Mouse (Mus musculus) cerebellum, postnatal 14 days (tissue): ENCODE results near the gene Tex12.

ENCODE experiments used
- DNase-seq, 2 experiments: peaks; one replicate each; pipeline ENCODE4 v3.0.0; 2021; ENCODE audit warnings: mixed read lengths in 2 of 2

Tex12 gene

DNA sequence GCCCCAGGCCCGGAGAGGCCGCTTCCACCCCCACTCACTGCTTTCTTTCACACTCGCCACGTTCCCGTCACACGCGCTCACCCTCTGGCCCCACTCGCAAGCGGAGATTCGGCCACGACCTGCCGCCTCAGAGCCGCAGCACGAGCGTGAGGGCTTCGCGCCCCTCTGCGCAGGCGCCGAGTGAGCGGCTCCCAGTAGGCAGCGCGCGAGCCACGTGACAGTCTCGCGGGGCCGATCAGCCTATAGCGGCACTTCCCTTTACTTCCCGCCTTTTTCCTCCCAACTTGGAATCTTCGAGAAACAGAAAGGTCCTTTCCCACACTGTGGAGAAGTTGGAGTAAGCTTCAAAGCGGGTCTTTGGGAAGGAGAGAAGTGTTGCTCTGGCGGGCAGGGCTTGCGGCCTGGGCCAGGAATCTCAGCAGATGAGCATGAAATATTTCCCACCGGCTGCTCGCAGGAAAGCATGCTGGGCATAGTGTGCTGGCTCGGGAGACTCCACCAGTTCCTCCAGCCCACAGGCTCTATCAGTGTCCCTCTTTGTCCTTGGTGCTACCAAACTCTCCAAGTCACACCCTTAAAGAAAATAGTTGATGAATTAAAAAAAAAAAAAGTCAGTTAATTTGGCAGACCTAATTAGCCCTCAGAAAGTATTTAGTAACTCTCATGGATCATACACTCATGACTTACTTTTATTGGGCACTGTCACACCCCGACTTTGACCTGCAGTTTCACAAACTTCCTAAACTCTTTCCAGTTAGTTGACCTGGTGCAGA, at the start of gene Tex12:
Gene Tex12, minus strand, starts transcription at position 181 of the 773 bp plus-strand sequence.
- no peak for DNase-seq

DNA sequence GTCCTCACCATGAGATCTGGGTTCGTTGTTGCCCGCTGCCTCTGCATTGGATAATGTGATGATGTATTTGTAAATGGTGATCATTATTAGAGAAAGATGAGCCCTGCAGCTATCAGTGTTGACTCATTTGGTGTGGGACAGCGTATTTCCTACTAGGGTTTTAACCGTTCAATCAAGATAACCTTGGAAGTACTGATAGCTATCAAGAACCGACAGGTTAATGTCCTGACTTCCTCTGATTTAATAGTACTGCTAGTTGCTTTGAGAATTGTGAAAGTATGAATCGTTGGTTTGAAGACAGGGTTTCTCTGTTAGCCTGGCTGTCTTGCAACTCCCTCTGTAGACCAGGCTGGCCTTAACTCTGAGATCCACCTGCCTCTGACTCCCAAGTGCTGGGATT, 43.2 kb upstream of the Tex12 start:
- no peak for DNase-seq

DNA sequence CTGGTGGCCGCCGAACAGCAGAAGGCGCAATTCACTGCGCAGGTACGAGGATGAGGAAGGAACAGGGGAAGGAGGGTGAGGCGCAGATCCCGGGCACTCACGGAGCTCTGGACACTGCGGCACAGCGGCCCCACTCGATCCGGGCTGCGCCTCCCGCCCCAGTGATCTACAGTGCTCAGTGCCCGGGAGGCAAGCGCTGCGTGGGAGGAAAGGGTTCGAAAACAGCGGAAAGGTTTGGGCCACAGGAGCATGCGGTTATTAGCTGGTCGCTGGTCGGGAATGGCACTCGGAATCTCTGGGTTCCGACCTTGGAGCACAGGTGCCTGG, 42.8 kb upstream of the Tex12 start:
- DNase-seq = no peak

DNA sequence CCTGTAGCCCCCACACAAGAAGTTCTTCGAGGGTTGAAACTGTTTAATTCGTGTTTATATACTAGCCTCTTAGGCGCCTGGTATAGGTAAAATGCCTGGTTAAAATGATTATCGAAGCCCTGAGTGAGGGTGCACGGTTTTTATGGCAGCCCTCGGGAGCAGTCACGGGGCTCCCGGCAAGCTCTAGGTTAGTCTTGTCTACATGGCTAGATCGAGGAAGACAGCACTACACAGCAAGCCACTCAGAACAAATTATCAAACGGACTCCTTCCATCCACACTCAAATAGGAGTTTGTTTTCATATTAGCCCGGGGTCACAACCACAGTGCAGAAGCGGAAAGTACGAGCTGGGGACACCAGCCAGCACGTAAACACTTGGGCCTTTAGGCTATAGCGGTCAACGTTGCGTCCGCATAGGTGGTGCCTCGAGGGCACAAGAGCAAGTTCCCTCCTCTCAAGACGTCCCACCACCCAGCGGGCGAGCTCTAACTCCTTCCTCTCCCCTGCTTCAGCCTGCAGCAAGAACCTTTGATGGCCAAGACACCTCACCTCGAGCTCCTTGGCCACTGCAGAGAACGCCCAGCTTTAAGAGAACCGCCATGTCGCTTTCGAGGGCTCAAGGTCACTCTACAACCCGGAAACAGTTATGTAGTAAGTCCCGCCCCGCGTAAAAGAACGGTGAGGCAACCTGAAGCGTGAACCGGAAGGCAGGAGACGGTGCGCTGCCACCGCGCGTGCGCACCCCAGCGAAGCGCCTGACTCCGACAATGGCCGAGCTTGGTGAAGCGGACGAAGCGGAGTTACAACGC, 42.3 kb upstream of the Tex12 start, which contains the start of the genes Sdhd and Timm8b:
Gene Sdhd, minus strand, starts transcription at position 624 of the 809 bp plus-strand sequence.
Gene Timm8b, plus strand, starts transcription at position 722 of the 809 bp plus-strand sequence.
- DNase-seq = peak; percentile 95

DNA sequence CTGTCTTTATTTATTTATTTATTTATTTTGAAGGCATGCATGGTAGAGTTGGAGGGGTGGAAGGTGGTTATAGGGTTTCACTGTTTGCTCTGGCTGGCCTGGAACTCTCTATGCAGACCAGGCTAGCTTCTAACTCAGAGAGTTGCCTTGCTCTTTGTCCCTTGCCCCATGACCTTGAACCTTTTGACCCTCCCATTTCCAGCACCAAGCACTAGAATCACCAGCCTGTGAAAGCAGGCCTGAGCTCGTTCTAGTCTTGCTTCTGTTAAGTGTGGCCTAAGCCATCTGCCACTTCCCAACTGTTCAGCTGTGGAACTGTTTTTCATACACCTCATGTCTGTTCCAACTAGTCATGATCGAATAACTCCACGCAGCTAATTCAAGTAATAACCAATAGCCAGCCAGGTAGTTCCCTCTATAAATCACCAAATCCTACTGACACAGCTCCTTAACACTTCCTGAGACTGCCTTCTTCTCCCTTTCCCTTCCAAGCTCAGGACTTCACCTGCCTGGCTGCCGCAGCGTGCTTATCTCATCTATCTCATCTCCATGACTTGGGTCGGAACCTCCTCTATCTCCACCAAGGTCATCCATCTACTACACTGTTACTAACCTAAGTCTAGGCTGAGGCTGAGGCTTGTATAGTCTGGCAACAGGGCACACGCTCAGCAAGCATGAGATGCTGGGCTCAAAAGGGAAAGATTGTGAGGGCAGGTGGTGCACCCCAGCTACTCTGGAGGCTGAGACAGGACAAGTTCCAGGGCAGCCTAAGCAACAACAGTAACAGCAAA, 41.1 kb upstream of the Tex12 start:
- no peak for DNase-seq

DNA sequence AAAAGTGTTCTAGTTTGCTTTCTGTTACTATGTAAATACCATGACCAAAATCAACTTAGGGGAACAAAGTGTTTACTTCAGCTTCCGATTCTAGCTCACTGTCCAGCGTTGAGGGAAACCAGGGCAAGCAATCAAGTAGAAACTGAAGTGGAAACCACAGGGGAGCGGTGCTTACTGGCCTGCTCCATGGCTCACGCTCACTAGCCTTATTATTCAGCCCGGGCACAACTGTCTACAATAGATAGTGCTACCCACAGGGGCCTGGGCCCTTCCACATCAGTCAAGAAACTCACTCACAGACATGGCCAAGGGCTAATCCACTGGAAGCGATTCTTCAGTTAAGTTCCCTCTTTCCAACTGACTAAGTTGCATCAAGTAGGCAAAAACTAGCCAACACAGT, 40.4 kb upstream of the Tex12 start:
- no peak for DNase-seq

DNA sequence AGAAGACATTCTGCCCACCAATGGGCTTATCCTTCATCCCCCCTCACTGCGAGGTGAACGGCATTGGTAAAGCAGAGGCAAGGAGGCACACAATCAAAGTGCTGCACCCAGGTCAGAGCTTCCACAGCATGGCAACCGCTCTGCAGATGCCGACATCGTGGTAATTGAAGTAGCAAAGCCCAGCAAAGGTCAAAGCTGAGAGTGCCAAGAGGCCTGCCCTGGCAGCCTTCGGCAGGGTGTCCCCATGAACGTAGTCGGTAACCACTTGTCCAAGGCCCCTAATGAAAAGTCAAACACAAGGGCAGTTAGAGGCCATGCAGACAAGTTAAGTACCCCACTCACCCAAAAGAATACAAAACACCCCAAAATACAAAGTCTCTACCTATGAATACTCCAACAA, 35.8 kb upstream of the Tex12 start:
- no peak for DNase-seq

DNA sequence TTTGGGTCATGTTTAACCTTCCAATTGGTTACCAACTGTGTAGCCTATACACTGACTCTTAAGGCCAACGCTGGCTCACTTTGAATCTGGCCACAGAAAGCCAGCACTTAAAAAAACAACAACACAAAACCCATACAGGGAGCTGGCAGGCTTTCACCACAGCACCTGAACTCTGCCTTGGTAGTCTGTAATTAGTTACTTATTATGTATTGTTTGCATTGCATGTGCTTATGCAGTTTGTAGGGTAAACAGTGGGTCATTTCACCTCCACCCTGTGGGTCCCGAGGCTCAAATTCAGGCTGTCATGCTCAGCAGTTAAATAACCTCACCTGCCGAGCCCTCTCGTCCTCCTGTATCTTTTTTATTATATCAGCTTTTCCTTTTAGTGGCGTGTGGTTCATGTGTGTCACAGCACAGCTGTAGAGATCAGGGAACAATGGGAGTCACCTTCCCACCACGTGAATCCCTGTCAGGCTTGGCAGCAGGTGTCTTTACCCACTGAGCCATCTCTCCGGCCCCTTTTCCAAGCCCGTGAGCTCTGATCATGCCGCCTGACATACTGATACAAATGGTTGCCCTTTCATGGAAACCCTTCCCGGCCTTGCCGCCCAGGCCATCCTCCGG, 33.8 kb upstream of the Tex12 start:
- no peak for DNase-seq

DNA sequence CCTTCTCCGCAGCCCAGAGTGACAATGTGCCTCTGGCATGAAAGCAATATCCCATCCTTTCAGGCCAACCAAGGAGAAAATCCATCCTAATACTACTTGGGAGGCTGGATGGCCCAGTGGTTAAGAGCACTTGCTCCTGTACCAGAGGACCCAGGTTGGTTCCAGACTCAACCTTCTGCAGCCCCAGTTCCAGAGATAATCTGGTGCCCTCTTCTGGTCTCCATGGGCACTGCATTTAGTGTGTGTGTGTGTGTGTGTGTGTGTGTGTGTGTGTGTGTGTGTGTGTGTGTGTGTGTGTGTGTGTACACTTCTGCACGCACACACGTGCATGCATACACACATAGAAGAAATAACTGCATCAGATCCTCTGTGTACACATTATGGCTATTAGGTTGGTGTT, 32.4 kb upstream of the Tex12 start:
- DNase-seq = peak in 1 of 2 experiments; percentile 65

DNA sequence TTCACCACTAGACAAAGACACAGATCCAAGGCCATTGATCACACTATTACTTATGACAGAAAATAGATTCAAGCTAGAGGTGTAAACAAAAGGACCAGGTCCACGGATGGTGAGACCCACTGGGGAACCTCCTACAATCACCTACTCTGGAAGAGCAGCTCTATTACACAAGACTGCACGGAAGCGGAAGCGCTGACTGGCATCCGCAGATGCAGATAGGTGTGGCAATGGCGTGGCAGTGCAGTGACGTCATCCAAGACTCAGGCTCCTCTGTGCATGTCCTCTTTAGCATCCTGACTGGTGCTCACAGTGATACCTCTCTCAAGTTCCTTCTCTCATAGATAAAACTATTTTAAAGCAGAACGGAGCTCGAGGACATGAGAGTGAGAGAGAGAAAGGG, 31.8 kb upstream of the Tex12 start:
- DNase-seq = no peak

DNA sequence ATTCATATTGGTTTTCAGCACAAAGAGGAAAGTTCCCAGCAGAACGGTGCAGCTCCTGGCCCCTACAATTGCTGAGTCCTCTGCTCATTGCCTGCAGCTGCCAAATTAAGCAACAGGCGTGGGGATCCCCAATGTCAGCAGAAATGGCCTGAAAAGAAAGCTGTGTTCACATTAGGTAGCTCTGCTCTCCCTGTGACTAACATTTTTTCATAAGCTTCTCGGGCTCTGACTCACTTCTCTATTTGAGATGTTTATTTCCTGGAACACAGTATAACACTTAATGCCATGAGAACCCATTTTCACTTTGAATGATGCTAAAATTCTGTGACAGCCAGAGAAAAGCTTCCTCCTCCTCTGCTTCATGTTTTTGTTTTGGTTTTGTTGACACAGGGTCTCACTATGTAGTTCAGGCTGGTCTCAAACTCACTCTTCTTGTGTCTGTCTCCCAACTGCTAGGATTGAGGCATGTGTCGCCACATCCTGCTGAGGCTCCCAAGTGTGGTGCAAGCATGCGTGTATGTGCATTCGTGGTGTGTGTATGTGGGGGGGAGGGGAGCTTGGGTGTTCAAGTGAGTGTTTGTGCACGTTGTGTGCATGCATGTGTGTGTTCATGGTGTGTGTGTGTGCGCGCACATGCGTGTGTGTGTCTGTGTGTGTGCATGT, 29.9 kb upstream of the Tex12 start:
- DNase-seq = no peak

DNA sequence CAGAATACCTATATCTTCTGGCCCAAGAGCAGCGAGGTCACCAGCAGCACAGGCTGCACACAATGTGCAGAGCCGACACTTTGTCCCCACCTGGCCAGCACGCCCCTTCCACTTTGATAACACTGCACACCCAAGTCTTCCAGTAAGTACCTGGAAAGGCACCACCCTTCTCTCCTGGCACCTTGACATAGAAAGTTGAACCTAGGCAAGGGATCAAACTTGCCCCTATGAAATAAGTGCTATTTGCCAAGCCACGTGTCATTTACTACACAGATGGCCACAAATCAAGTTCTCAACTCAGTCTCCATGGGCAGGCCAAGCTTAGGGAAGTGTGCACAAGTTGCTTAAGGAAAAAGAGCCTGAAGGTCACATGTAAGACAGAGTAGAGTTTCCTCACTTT, 25.8 kb upstream of the Tex12 start:
- no peak for DNase-seq

DNA sequence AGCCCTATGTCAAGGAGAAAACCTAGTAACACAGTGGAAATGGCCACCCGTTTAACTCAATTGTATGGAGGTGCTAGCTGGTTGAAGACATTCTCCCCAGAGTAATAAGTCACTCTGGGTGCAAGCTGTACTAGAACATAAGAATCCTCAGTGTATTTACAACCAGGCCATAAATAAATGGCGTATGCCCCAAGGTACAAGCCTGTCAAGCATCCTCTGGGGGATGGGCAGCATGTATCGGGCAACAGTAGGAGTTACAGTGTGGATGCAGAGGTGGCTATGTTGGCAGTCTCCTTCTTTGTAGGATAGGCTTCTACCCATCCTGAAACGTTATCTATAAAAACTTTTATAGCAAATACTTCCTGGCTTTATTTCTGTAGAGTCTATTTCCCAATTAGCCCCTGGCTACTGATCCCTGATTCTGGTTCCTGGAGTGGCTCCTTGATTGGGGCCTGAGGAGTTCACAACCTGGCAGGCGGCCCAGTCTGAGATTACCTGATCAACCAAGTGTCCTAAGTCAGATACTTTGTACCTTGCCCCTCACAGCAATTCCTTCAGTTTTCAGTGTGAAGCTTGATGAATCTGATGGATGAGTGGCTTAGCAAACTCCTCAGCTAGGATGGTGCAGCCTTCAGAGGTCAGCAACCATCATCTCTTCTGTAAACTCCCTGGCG, 24.2 kb upstream of the Tex12 start:
- no peak for DNase-seq

DNA sequence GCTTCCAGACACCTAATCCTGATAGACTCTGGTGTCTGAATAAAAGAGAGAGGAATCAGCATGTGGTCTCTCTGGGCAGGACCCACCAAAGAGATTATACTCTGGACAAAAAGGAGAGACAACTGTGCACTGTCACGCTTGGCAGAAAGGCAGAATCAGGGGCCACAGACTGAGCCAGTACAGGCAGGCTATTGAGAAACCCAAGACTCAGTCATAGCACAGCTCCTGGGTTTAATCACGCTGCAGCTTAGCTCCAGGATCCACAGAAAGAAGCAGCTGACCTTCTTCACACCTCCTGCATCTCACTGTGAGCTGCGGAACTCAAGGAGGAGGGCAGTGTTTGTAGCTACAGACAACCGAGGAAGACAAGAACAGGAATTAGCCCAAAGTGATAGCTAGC, 19.2 kb upstream of the Tex12 start:
- no peak for DNase-seq

DNA sequence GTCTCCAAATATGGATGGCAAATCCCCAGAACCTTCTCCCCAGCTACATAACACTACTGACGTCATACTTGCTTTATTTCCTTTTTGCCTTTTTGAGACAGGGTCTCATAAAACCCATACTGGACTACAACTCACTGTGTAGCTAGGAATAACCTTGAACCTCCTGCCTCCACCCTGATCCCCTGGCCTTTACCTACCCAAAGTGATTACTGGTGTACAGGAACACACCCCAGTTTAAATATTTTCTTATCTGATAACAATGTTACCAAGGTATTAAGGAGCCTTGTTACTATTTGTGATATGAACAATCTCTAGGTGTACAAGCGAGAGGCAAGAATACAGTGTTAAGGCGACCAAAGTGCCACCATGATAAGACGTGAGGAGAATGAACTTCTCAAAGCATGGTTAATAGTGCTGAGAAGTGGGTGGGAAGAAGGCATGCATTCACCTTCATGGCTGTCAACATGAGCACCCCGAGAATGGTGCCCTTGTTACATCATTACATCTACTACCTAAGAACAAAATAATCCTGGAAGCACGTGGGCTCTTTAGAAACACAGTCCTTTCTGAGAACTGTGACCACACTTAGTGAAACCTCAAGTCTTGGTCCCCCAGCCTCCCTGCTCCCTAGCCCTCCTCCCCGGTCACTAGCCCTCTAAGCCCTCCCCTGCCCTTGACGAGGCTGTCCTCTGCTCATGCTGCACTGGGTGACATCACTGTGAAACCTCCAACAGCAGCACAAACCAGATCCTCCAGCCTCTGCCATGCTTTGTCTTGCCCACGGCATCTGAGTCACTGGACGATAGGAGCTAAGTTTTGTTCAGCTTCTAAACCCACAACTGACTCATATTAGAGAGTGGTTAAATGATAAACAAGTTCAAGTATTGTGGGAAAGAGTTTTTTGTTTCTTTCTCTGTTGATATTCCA, 8.7 kb upstream of the Tex12 start:
- DNase-seq = no peak

DNA sequence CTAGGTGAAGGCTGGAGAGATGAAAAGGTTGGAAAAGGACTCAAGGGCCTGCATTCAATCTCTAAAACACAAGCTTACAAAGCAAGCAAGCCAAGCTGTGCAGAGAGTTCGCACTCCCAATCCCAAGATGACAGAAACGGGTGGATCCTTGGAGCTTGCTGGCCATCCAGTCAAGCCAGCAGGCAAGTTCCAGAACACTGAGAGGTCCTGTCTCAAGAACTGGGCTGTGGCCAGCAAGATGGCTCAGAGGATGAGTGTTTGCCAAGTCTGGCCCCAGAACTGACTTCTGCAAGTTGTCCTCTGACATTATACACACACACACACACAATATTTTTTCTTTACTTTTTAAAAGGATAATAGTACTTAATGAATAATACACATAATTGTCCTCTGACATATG, 6.8 kb upstream of the Tex12 start:
- DNase-seq = no peak

DNA sequence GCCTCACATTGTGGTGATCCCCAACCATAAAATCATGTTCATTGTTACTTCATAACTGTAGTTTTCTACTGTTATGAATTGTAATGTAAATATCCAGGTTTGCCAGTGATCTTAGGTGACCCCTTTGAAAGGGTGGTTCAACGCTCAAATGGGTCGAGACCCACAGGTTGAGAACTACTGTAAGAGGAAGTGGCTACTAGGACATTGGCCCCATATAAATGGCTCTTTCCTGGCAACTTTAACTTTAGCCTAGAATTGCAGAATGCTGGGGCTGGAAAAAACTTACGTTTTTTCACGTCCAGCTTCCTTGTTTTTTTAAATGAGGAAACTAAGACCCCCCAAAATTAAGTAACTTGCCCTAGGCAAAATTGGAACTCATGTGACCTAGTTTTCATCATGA, 6.2 kb upstream of the Tex12 start:
- no peak for DNase-seq

DNA sequence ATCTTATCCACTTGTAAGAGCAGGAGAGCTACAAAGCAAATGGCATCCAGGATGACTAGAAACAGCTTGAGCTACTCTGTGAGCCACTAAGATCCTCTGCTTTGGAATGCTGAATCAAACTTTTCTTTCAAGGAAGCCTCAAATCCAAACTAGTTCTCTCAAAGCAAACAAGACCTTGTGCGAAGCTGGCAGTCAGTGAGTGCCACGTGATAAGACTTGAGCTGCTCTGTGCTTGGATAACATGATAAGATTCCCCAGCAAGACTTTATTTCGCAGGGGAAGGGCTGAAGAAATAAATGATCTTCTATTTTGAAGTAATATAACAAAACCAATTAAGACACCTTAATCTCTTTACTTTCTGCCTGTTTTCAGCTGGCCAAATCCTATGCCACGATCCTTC, 4.8 kb upstream of the Tex12 start:
- DNase-seq = no peak

DNA sequence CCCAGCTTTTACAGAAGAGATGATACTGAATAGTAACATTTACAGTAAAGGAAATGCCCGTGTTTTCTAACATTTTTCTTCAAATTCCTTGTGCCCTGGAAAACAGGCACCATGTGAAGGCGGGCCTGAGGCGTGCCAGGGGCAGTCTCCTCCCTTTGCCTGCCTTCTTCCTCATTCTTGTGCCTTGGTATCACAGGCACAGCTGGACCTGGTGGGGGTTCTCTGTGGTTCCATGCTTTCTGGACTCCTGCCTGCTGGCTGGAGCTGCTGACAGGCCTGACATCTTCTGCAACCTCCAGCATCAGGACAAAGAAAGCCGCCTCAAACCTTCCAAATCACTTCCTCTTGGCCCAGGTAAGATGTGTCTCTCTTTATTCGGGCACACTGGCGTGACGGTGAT, 4.0 kb upstream of the Tex12 start:
- DNase-seq = peak; percentile 44 to 61

DNA sequence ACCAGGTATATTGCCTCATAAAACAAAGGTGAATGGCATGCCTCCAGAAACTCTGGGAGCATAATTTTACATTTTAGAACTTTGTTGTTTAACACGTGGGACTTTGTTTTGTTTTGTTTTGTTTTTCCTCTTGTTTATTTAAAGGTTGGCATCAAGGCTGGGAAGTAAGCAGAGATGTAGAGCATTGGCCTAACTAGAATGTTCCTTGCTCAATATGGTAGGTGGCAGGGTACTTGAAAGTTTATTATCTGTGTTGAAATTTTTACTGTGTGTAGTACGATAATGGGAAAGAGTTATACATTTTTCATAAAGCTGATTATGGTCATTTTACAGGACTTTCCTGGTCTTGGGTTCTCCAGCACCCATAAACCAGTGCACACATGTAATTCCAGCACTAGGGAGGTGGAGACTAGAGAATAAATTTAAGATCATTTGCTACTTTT, 814 bp upstream of the Tex12 start:
- DNase-seq = no peak

DNA sequence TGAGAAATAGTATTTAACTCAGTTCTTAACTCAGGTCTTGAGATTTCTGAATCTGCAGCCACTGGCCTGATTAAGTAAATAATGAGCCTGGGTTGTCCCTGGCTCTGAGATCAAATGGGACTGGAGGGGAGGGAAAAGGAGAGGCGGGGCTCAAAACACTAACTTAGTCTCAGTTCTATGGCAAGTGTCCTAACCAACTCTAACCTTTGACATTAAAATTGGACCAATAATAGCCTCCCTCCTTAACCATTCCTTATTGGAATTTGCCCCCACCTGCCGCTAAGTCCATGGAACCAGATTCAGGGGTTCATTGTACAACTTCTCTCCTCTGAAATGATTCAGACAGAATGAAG, 6.1 kb downstream of the Tex12 start, which contains the start of gene Bco2:
Gene Bco2, minus strand, starts transcription at position 88 of the 353 bp plus-strand sequence.
- DNase-seq = no peak
